Mouse (Mus musculus) ES-E14 (cell line): ENCODE measurements at regions not wholly inside any gene's neighbourhood (a gene's known extent, or its start where the extent isn't known, plus 50 kb on each side); places are given as distances from the start of the nearest gene placed in this dataset.

ENCODE experiments used
- DNase-seq: peaks from one replicate; pipeline ENCODE4 v3.0.0-alpha.2; 2013; ENCODE audit warnings: low read depth, low spot score
- H3K27ac ChIP-seq: 2 replicates; pipeline ENCODE4 v1.5.1; 2012; ENCODE audit warnings: low read depth, mild to moderate bottlenecking, low read length, moderate library complexity, mixed read lengths; ENCODE audit not compliant: poor library complexity, insufficient read depth, severe bottlenecking
- H3K36me3 ChIP-seq: 2 replicates; pipeline ENCODE4 v1.6.1; 2012; ENCODE audit warnings: mild to moderate bottlenecking, low read length, moderate library complexity, mixed read lengths; ENCODE audit not compliant: control insufficient read depth, poor library complexity, insufficient read depth, severe bottlenecking
- H3K4me1 ChIP-seq, 2 experiments: fragments of 150-350 bp in 1 of 2; sonication (generic) in 1 of 2; 2 replicates each; pipeline ENCODE4 v1.6.1; 2012; ENCODE audit warnings: low read length in 2 of 2, mild to moderate bottlenecking in 1 of 2, mixed read lengths in 1 of 2; ENCODE audit not compliant: control insufficient read depth in 2 of 2, insufficient read depth in 2 of 2, poor library complexity in 1 of 2
- H3K4me3 ChIP-seq, 2 experiments: fragments of 150-350 bp in 1 of 2; sonication (generic) in 1 of 2; 2 replicates each; pipeline ENCODE4 v1.5.1; 2012; ENCODE audit warnings: low read length in 2 of 2, low read depth in 1 of 2, mild to moderate bottlenecking in 1 of 2, mixed read lengths in 1 of 2; ENCODE audit not compliant: insufficient read depth in 1 of 2, poor library complexity in 1 of 2, severe bottlenecking in 1 of 2
- H3K9ac ChIP-seq: 2 replicates; pipeline ENCODE4 v1.6.1; 2012; ENCODE audit warnings: low read depth, mild to moderate bottlenecking, low read length, mixed read lengths; ENCODE audit not compliant: poor library complexity, insufficient read depth, severe bottlenecking
- H3K9me3 ChIP-seq: fragments of 150-350 bp; sonication (generic); 2 replicates; pipeline ENCODE4 v1.6.1; 2012; ENCODE audit warnings: low read depth, mild to moderate bottlenecking, low read length; ENCODE audit not compliant: control insufficient read depth, insufficient read depth
- CHD2 ChIP-seq: IDR thresholded peaks from 2 replicates; pipeline ENCODE4 v1.6.1; 2014; ENCODE audit warnings: mild to moderate bottlenecking, low read depth, low read length, inconsistent platforms
- HCFC1 ChIP-seq: IDR thresholded peaks from 2 replicates; pipeline ENCODE4 v1.6.1; 2012; ENCODE audit warnings: low read length, inconsistent platforms, borderline replicate concordance; ENCODE audit not compliant: insufficient read depth
- MAFK ChIP-seq: IDR thresholded peaks from 2 replicates; pipeline ENCODE4 v1.6.1; 2014; ENCODE audit warnings: mild to moderate bottlenecking, low read depth, low read length, inconsistent platforms; ENCODE audit not compliant: insufficient read depth
- ZC3H11A ChIP-seq: IDR thresholded peaks from 2 replicates; pipeline ENCODE4 v1.6.1; 2012; ENCODE audit warnings: low read depth, mild to moderate bottlenecking, inconsistent platforms, low read length, borderline replicate concordance
- ZNF384 ChIP-seq: IDR thresholded peaks from 2 replicates; pipeline ENCODE4 v1.6.1; 2012; ENCODE audit warnings: low read depth, low read length, inconsistent platforms
- in situ Hi-C, 2 experiments: fragments of 600-800 bp; cut with MboI; formaldehyde crosslinking; loops; one replicate each; pipeline ENCODE4 v1.15.1; 2025; ENCODE audit warnings: low sequenced_read_pairs in 2 of 2, inconsistent platforms in 1 of 2; ENCODE audit not compliant: unreplicated experiment in 2 of 2

DNA sequence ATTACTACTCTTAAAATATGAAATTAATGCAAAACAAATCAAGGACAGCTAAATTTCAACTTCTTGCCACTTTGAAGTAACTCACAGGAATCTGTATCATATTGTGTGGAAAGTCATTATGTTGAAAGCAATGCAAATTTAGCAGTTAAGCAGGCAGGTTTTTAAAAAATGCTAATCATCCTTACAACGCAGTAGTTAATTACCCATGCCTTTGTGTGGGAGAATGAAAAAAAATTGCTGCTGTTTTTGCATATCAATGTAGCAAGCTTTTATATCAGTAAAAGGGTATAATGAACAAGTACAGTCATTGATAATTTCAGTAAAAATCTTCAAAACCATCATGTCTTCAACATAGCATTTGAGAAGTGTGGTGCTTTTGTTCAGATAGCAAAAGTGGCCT, 313.2 kb upstream of the Tmprss15 start:
- in situ Hi-C loops, result no loop called here
- Histone ChIP-seq H3K9me3 (no peaks in the 10 kb centered on the region), H3K4me1 (no peaks in the 10 kb centered on the region), H3K27ac (no peak overlapping the region), H3K4me3 (no peak overlapping the region), H3K9ac (no peak overlapping the region), H3K36me3 (no peaks in the 10 kb centered on the region)
- no peak for DNase-seq
- no peak for TF ChIP-seq ZC3H11A
- TF ChIP-seq HCFC1, result no peak
- TF ChIP-seq MAFK, result no peak
- no peak for TF ChIP-seq CHD2
- TF ChIP-seq ZNF384, result no peak

GRCm38 (mm10) chr16:79400100-79400499, 309.2 kb upstream of the Tmprss15 start:
- Histone ChIP-seq H3K9ac (no peak overlapping the region), H3K9me3 (no peaks in the 10 kb centered on the region), H3K36me3 (no peaks in the 10 kb centered on the region), H3K27ac (no peak overlapping the region), H3K4me1 (no peaks in the 10 kb centered on the region), H3K4me3 (no peak overlapping the region)
- TF ChIP-seq ZNF384 (no peak), CHD2 (no peak), HCFC1 (no peak), MAFK (no peak), ZC3H11A (no peak)
- in situ Hi-C loops, result no loop called here
- DNase-seq, result no peak

GRCm38 (mm10) chr16:79398476-79398875, 307.6 kb upstream of the Tmprss15 start:
- no peak for TF ChIP-seq MAFK
- no peak for TF ChIP-seq ZC3H11A
- no peak for TF ChIP-seq HCFC1
- no peak overlapping the region for H3K4me3 ChIP-seq
- no peak for DNase-seq
- no peak overlapping the region for H3K27ac ChIP-seq
- H3K9ac ChIP-seq, result no peak overlapping the region
- H3K9me3 ChIP-seq, result no peaks in the 10 kb centered on the region
- H3K4me1 ChIP-seq, result no peaks in the 10 kb centered on the region
- no peaks in the 10 kb centered on the region for H3K36me3 ChIP-seq
- in situ Hi-C loops, result no loop called here

- no peak for DNase-seq
- in situ Hi-C loops, result no loop called here
- Histone ChIP-seq H3K4me1 (no peaks in the 10 kb centered on the region), H3K36me3 (no peaks in the 10 kb centered on the region), H3K9ac (no peak overlapping the region), H3K27ac (no peak overlapping the region), H3K4me3 (no peak overlapping the region), H3K9me3 (no peaks in the 10 kb centered on the region)
- TF ChIP-seq HCFC1 (no peak), ZNF384 (no peak), MAFK (no peak), ZC3H11A (no peak), CHD2 (no peak)
These were observed 303.5 kb upstream of the Tmprss15 start for GRCm38 (mm10) chr16:79394425-79394824.

DNA sequence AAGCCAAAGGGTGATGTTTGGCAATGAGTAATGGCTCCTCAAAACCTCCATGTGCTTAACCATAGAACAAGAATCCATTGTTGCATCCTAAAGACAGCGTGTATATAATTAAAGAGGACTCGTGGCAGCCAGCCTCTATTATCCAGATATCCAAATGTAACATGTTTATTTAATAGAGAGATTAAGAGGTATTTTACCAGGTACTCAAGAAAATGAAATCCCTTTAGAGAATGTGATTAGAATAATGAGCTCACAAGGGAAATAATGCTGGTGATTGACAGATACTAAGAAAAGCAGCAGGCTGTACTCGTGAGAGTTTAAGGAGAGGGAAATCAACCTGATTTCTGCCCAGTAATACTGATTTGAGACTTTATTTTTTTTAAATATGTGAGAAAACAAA, 295.5 kb upstream of the Tmprss15 start:
- Histone ChIP-seq H3K36me3 (no peaks in the 10 kb centered on the region), H3K4me1 (no peaks in the 10 kb centered on the region), H3K9ac (no peak overlapping the region), H3K4me3 (no peak overlapping the region), H3K9me3 (no peaks in the 10 kb centered on the region), H3K27ac (no peak overlapping the region)
- no peak for TF ChIP-seq ZNF384
- TF ChIP-seq MAFK, result no peak
- no peak for TF ChIP-seq HCFC1
- TF ChIP-seq ZC3H11A, result no peak
- TF ChIP-seq CHD2, result no peak
- in situ Hi-C loops, result no loop called here
- DNase-seq, result no peak
